Mouse (Mus musculus): ENCODE results near the gene Magt1. TPM values are rescaled to one million over a fixed set of nuclear protein-coding genes. Genes with fewer than 3 reads are reported as not detected.
A peak's percentile ranks its signal among the peaks of the same experiment; 100 is the strongest.
"Not testable (repeated sequence)": the region's sequence is repeated elsewhere in the genome, so short reads cannot be mapped to it uniquely, and the experiment has no call there.

Magt1 gene
- total RNA-seq, 2 experiments from 2014 or later: 28.6 to 30.4 TPM

- no peak for DNase-seq
Measured at GRCm38 (mm10) chrX:105946357-105946756, 65.3 kb downstream of the Magt1 start.

GRCm38 (mm10) chrX:105939245-105939644 lies 72.5 kb downstream of the Magt1 start:
- DNase-seq: no peak

GRCm38 (mm10) chrX:105937736-105938135 lies 74.0 kb downstream of the Magt1 start:
- no peak for DNase-seq

- DNase-seq: no peak
Measured at GRCm38 (mm10) chrX:105934341-105934740, 77.4 kb downstream of the Magt1 start.

- DNase-seq: no peak
Measured at GRCm38 (mm10) chrX:105929478-105930038, 82.1 kb downstream of the Magt1 start.

- DNase-seq: peak; percentile 66
Measured at GRCm38 (mm10) chrX:105928861-105929477, 82.7 kb downstream of the Magt1 start, which contains the start of gene Atrx. Atrx (minus strand) TSS chrX:105929403.

GRCm38 (mm10) chrX:105927941-105928860 lies 83.5 kb downstream of the Magt1 start:
- DNase-seq: peak; percentile 19

- DNase-seq: no peak
Measured at GRCm38 (mm10) chrX:105926121-105926735, 85.5 kb downstream of the Magt1 start.

- no peak for DNase-seq
Measured at GRCm38 (mm10) chrX:105924326-105925070, 87.2 kb downstream of the Magt1 start.

- no peak for DNase-seq
Measured at GRCm38 (mm10) chrX:105923896-105924295, 87.8 kb downstream of the Magt1 start.

GRCm38 (mm10) chrX:105922986-105923385 lies 88.7 kb downstream of the Magt1 start:
- not testable (repeated sequence) for DNase-seq

GRCm38 (mm10) chrX:105921421-105921820 lies 90.3 kb downstream of the Magt1 start:
- no peak for DNase-seq

Other genes starting within 250 kb of the Magt1 start
- under 1 TPM; 0.54 TPM for gene Fgf16, start 247.6 kb downstream of the Magt1 start, total RNA-seq (2021)
- 10 to 100 TPM; 31.2 to 39.9 TPM for gene Atrx, start 82.5 kb downstream of the Magt1 start, total RNA-seq (2021)
- gene Cox7b, start 3.8 kb upstream of the Magt1 start, total RNA-seq (2021): 100 to 1,000 TPM; 923 to 928 TPM
- 1 to 10 TPM; 6.9 to 8.1 TPM for gene Atp7a, start 15.4 kb upstream of the Magt1 start, total RNA-seq (2021)
- gene Tlr13, start 131.3 kb upstream of the Magt1 start, total RNA-seq (2021): under 1 TPM; 0.21 to 0.31 TPM
- 1,000 to 10,000 TPM; 1,203 to 1,320 TPM for gene Pgk1, start 175.2 kb upstream of the Magt1 start, total RNA-seq (2021)
- 1 to 10 TPM; 4.4 to 5.4 TPM for gene Taf9b, start 209.3 kb upstream of the Magt1 start, total RNA-seq (2021)
- under 1 TPM in 1 of 2 experiments, not detected in 1; 0.08 TPM for gene Fnd3c2, start 243.5 kb upstream of the Magt1 start, total RNA-seq (2021)